Mouse (Mus musculus): ENCODE data around the gene Dusp22.

DNA sequence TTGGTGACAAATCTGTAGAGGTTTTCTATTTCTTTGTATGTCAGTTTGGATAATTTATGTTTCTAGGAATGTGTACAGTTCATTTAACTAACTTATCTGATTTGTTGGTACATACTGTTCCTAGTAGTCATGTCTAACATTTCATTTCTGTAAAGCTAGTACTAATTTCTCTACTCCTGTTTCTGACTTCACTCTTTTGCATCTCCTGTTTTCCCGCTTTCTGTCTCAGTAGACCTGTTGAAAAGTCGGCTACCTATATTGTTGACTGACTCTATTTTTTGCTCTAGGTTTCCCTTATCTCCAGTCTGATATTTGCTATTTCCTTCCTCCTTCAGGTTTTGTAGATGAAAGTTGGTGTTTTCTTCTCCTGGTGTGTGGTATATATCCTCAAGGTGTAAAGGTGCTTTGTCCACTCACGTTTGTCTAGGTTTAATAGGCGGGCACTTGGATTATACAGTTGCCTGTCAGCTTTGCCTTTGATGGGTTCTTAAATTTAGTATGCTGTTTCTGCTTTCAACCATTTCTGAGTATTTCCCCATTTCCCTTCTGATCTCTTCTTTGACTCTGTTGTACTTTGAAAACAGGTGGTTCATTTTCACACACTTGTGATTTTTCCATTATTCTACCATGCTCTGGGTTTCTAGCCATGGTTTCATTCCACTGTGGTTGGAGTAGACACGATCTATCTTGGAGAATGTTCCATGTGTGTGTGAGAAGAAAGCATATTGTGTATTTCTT, 21.3 kb upstream of the Dusp22 start:
- TF ChIP-seq POLR2A (IDR thresholded peaks at IDR 0.05; ENCODE audit: low read depth, low read length), result no peak
- TF ChIP-seq CTCF (IDR thresholded peaks at IDR 0.05; ENCODE audit: extremely low read depth, insufficient read length, insufficient replicate concordance, low read depth, low read length), result no peak

All from small intestine, adult 2 months (tissue).